Mouse (Mus musculus) heart, embryonic 14.5 days (tissue): Measurements from ENCODE around the gene Ccser1. TPM values are rescaled to one million over a fixed set of nuclear protein-coding genes. Genes with fewer than 3 reads are reported as not detected.

Experiments used
- ATAC-seq: fragments of 200-750 bp; cut with Nextera tagmentation; 2 replicates; pipeline ENCODE4 v1.8.0; 2017; ENCODE audit warnings: low read depth, moderate TSS enrichment; ENCODE audit not compliant: insufficient number of reproducible peaks, insufficient read depth, low FRiP score
- H3K27ac ChIP-seq, 2 experiments: fragments of 200-500 bp in 1 of 2; fragments of 300-500 bp in 1 of 2; sonication (generic) in 1 of 2; replicated peaks in 1 of 2; 2 replicates each; pipeline ENCODE4 v1.5.1; 2012 to 2014; ENCODE audit warnings: low read depth in 2 of 2, low read length in 2 of 2, control low read depth in 1 of 2, mild to moderate bottlenecking in 1 of 2, mixed read lengths in 1 of 2; ENCODE audit not compliant: control insufficient read depth in 1 of 2, insufficient read depth in 1 of 2
- H3K27me3 ChIP-seq: fragments of 300-500 bp; sonication (generic); 2 replicates; pipeline ENCODE4 v1.6.1; 2014; ENCODE audit warnings: mild to moderate bottlenecking, low read length, control low read depth; ENCODE audit not compliant: control insufficient read depth, insufficient read depth
- H3K36me3 ChIP-seq: fragments of 300-500 bp; sonication (generic); 2 replicates; pipeline ENCODE4 v1.6.1; 2014; ENCODE audit warnings: mild to moderate bottlenecking, control low read depth, low read length, mixed read lengths; ENCODE audit not compliant: control insufficient read depth, insufficient read depth
- H3K4me1 ChIP-seq, 2 experiments: fragments of 200-500 bp in 1 of 2; fragments of 300-500 bp in 1 of 2; sonication (generic) in 1 of 2; 2 replicates each; pipeline ENCODE4 v1.6.1; 2012 to 2014; ENCODE audit warnings: low read length in 2 of 2, control low read depth in 1 of 2, mixed read lengths in 1 of 2; ENCODE audit not compliant: control insufficient read depth in 2 of 2, insufficient read depth in 2 of 2
- H3K4me2 ChIP-seq: fragments of 300-500 bp; sonication (generic); 2 replicates; pipeline ENCODE4 v1.6.1; 2014; ENCODE audit warnings: mild to moderate bottlenecking, low read length
- H3K4me3 ChIP-seq, 2 experiments: fragments of 200-500 bp in 1 of 2; fragments of 300-500 bp in 1 of 2; sonication (generic) in 1 of 2; 2 replicates each; pipeline ENCODE4 v1.5.1; 2012 to 2014; ENCODE audit warnings: low read length in 2 of 2, mild to moderate bottlenecking in 2 of 2, control low read depth in 1 of 2, low read depth in 1 of 2, moderate library complexity in 1 of 2; ENCODE audit not compliant: control insufficient read depth in 1 of 2, insufficient read depth in 1 of 2
- H3K9ac ChIP-seq: fragments of 300-500 bp; sonication (generic); 2 replicates; pipeline ENCODE4 v1.6.1; 2014; ENCODE audit warnings: mild to moderate bottlenecking, low read length
- H3K9me3 ChIP-seq: fragments of 300-500 bp; sonication (generic); 2 replicates; pipeline ENCODE4 v1.6.1; 2016; ENCODE audit warnings: low read length, control low read depth; ENCODE audit not compliant: control insufficient read depth
- WGBS: fragments of 180-500 bp; shearing (Covaris S2); extraction: QIAGEN DNeasy Blood & Tissue Kit; methylation state at CpG from one replicate; pipeline ENCODE4 v1.1.7; 2014; 5-methylcytosine and 5-hydroxymethylcytosine counted together
- polyA plus RNA-seq: library from polyadenylated mRNA; unstranded; fragments of >200 nt; fragmentation: Nextera tagmentation; extraction: Ambion mirVana; gene quantifications from 2 replicates; pipeline ENCODE4 v1.2.1, GENCODE M21; 2014

The Ccser1 gene
- polyA plus RNA-seq, 1 experiment from 2014 or later, result 3.7 TPM

GRCm38 (mm10) chr6:61588999-61589398 lies 408.9 kb downstream of the Ccser1 start:
- 55% methylated on average over 2 of the region's 2 CpGs for WGBS
- no peak overlapping the region for H3K9ac ChIP-seq
- no peaks in the 10 kb centered on the region for H3K36me3 ChIP-seq
- no peaks in the 10 kb centered on the region for H3K9me3 ChIP-seq
- H3K27ac ChIP-seq, result no peak overlapping the region
- no peaks in the 10 kb centered on the region for H3K4me1 ChIP-seq
- no peaks in the 10 kb centered on the region for H3K27me3 ChIP-seq
- ATAC-seq, result no peak
- H3K4me2 ChIP-seq, result no peak overlapping the region
- no peak overlapping the region for H3K4me3 ChIP-seq

DNA sequence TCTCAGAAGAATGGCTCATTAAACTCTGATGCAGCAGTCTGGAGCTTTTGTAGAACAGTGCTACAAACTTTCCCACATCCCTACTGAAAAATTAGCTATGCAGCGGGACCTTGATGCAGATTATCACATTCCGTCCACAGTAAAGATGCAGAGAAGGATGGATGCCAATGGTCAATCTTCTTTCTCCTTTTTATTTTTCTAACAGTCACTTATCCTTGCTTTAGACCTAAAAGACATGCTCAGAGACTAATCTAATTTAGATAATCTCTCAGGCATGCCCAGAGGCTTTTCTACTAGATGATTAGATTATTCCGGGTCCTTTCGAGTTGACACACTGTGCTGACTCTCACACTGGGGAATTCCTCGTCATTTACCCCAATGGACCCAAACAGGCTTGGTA lies 421.8 kb downstream of the Ccser1 start:
- H3K27ac ChIP-seq, result no peak overlapping the region
- no peak overlapping the region for H3K9ac ChIP-seq
- H3K4me2 ChIP-seq, result no peak overlapping the region
- no peaks in the 10 kb centered on the region for H3K36me3 ChIP-seq
- no peaks in the 10 kb centered on the region for H3K27me3 ChIP-seq
- no peak for ATAC-seq
- no peaks in the 10 kb centered on the region for H3K4me1 ChIP-seq
- 73% methylated on average over 5 of the region's 5 CpGs for WGBS
- H3K4me3 ChIP-seq, result no peak overlapping the region
- no peaks in the 10 kb centered on the region for H3K9me3 ChIP-seq

GRCm38 (mm10) chr6:61614920-61615319 lies 434.8 kb downstream of the Ccser1 start:
- Histone ChIP-seq H3K27me3 (no peaks in the 10 kb centered on the region), H3K36me3 (no peaks in the 10 kb centered on the region), H3K4me2 (no peak overlapping the region), H3K4me3 (no peak overlapping the region), H3K9me3 (no peaks in the 10 kb centered on the region), H3K9ac (no peak overlapping the region), H3K27ac (no peak overlapping the region), H3K4me1 (no peaks in the 10 kb centered on the region)
- no peak for ATAC-seq
- 77% methylated on average over 4 of the region's 4 CpGs for WGBS

DNA sequence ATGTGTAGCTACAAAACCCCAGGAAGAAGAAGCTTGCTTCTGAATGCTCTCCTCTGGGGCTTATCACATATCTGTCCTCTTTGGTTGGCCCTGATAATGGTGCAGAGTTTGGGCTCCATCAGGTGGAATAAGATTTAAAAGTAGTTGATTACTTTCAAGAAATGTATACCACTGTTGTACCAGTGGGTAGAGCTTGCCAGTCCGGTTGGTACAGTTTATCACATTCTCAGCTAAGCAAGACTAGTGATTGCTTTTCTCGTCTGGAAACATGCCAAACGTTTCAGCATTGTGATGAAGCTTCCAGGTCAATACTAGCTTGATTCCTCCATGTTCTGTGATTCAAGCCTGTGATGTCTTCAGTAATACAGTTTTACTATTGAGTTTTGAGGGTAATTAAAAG lies 441.6 kb downstream of the Ccser1 start:
- no peak for ATAC-seq

GRCm38 (mm10) chr6:61661414-61661813 lies 481.3 kb downstream of the Ccser1 start:
- no peak for ATAC-seq

More for the DNA sequence above, 441.6 kb downstream of the Ccser1 start:
- H3K4me1 ChIP-seq, result no peaks in the 10 kb centered on the region
- no peak overlapping the region for H3K9ac ChIP-seq
- H3K27ac ChIP-seq, result no peak overlapping the region
- 63% methylated on average over 3 of the region's 3 CpGs for WGBS
- H3K27me3 ChIP-seq, result no peaks in the 10 kb centered on the region
- H3K36me3 ChIP-seq, result no peaks in the 10 kb centered on the region
- no peak overlapping the region for H3K4me3 ChIP-seq
- H3K9me3 ChIP-seq, result no peaks in the 10 kb centered on the region
- H3K4me2 ChIP-seq, result no peak overlapping the region

GRCm38 (mm10) chr6:61664572-61664971 lies 484.4 kb downstream of the Ccser1 start:
- Histone ChIP-seq H3K4me1 (no peaks in the 10 kb centered on the region), H3K9me3 (no peaks in the 10 kb centered on the region), H3K36me3 (no peaks in the 10 kb centered on the region), H3K27ac (no peak overlapping the region), H3K4me3 (no peak overlapping the region), H3K9ac (no peak overlapping the region), H3K4me2 (no peak overlapping the region), H3K27me3 (no peaks in the 10 kb centered on the region)
- ATAC-seq, result no peak
- 84% methylated on average over 1 of the region's 1 CpGs for WGBS

More at GRCm38 (mm10) chr6:61661414-61661813, 481.3 kb downstream of the Ccser1 start:
- Histone ChIP-seq H3K9ac (no peak overlapping the region), H3K4me2 (no peak overlapping the region), H3K4me1 (no peaks in the 10 kb centered on the region), H3K4me3 (no peak overlapping the region), H3K9me3 (no peaks in the 10 kb centered on the region), H3K27ac (no peak overlapping the region), H3K36me3 (no peaks in the 10 kb centered on the region), H3K27me3 (no peaks in the 10 kb centered on the region)

DNA sequence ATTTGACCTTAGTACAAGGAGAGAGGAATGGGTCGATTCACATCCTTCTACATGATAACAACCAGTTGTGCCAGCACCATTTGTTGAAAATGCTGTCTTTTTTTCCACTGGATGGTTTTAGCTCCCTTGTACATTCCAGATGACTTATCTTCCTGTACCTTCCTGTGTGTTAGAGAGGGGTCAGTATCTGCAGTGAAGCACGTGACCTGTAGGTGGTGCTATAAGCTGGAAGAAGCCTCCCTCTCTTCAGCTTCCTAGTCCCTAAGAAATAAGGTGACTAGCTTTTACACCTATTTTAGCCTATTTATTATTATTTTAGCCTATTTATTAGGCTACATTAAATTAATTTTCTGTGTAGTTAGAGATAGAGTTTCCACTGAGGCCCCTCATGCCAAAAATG lies 506.9 kb downstream of the Ccser1 start:
- no peaks in the 10 kb centered on the region for H3K9me3 ChIP-seq
- no peaks in the 10 kb centered on the region for H3K27me3 ChIP-seq
- no peak for ATAC-seq
- no peaks in the 10 kb centered on the region for H3K36me3 ChIP-seq
- no peak overlapping the region for H3K4me3 ChIP-seq
- H3K4me1 ChIP-seq, result no peaks in the 10 kb centered on the region
- no peak overlapping the region for H3K9ac ChIP-seq
- no peak overlapping the region for H3K4me2 ChIP-seq
- 21% methylated on average over 2 of the region's 2 CpGs for WGBS
- no peak overlapping the region for H3K27ac ChIP-seq

GRCm38 (mm10) chr6:61703003-61703402 lies 522.9 kb downstream of the Ccser1 start:
- H3K4me1 ChIP-seq, result no peaks in the 10 kb centered on the region
- no peak for ATAC-seq
- H3K36me3 ChIP-seq, result no peaks in the 10 kb centered on the region
- H3K27me3 ChIP-seq, result no peaks in the 10 kb centered on the region
- H3K4me2 ChIP-seq, result no peak overlapping the region
- no peaks in the 10 kb centered on the region for H3K9me3 ChIP-seq
- H3K4me3 ChIP-seq, result no peak overlapping the region
- no peak overlapping the region for H3K9ac ChIP-seq
- 87% methylated on average over 7 of the region's 7 CpGs for WGBS
- H3K27ac ChIP-seq, result no peak overlapping the region
